Mouse (Mus musculus) kidney, adult 2 months (tissue): ENCODE results near the gene Ttc29. TPM values are rescaled to one million over a fixed set of nuclear protein-coding genes. Genes with fewer than 3 reads are reported as not detected.

Source experiments
- DNase-seq: peaks from one replicate; pipeline ENCODE4 v3.0.0; 2021
- H3K27ac ChIP-seq: fragments of 200-500 bp; 2 replicates; pipeline ENCODE4 v1.5.1; 2012; ENCODE audit warnings: low read depth, low read length, control low read depth, inconsistent platforms; ENCODE audit not compliant: insufficient read depth
- H3K27me3 ChIP-seq: fragments of 200-500 bp; replicated peaks from 2 replicates; pipeline ENCODE4 v1.6.1; 2012; ENCODE audit warnings: mild to moderate bottlenecking, moderate library complexity, low read length, inconsistent platforms; ENCODE audit not compliant: control insufficient read depth, insufficient read depth
- H3K36me3 ChIP-seq: fragments of 200-500 bp; 2 replicates; pipeline ENCODE4 v1.6.1; 2012; ENCODE audit warnings: mild to moderate bottlenecking, moderate library complexity, low read length, inconsistent platforms; ENCODE audit not compliant: control insufficient read depth, insufficient read depth
- H3K4me1 ChIP-seq: fragments of 200-500 bp; 2 replicates; pipeline ENCODE4 v1.6.1; 2011; ENCODE audit warnings: low read length; ENCODE audit not compliant: control insufficient read depth, insufficient read depth
- H3K4me3 ChIP-seq: fragments of 200-500 bp; 2 replicates; pipeline ENCODE4 v1.5.1; 2011; ENCODE audit warnings: mild to moderate bottlenecking, low read depth, low read length, control low read depth; ENCODE audit not compliant: insufficient read depth
- CTCF ChIP-seq: fragments of 200-500 bp; conservative IDR thresholded peaks from 2 replicates; pipeline ENCODE4 v1.5.1; 2011; ENCODE audit warnings: low read depth, mild to moderate bottlenecking, control low read depth, low read length, moderate library complexity, mixed read lengths; ENCODE audit not compliant: insufficient read depth, insufficient read length
- POLR2A ChIP-seq: fragments of 200-500 bp; IDR thresholded peaks from one replicate; pipeline ENCODE4 v1.6.1; 2011; ENCODE audit warnings: low read depth, low read length, control low read depth
- WGBS: fragments of 180-500 bp; shearing (Covaris S2); methylation state at CpG from one replicate; pipeline ENCODE4 v1.1.7; 2018; 5-methylcytosine and 5-hydroxymethylcytosine counted together
- polyA plus RNA-seq: library from polyadenylated mRNA; depleted of rRNA; stranded (reverse); fragments of >200 nt; gene quantifications from 2 replicates; pipeline ENCODE4 v1.2.3, GENCODE M21; 2012

Ttc29 gene
- polyA plus RNA-seq, 1 experiment: not detected

- no peak overlapping the region for H3K4me3 ChIP-seq
- WGBS: 91% methylated on average over 3 of the region's 3 CpGs
- H3K36me3 ChIP-seq: no peaks in the 10 kb centered on the region
- H3K4me1 ChIP-seq: no peaks in the 10 kb centered on the region
- no peak for DNase-seq
- no peaks in the 10 kb centered on the region for H3K27me3 ChIP-seq
- no peak overlapping the region for H3K27ac ChIP-seq
- TF ChIP-seq CTCF (no peak), POLR2A (no peak)
Observed at GRCm38 (mm10) chr8:78255011-78255410, 41.9 kb downstream of the Ttc29 start.

- H3K27me3 ChIP-seq: no peaks in the 10 kb centered on the region
- no peaks in the 10 kb centered on the region for H3K4me1 ChIP-seq
- no peak for DNase-seq
- no peak for TF ChIP-seq POLR2A
- no peak for TF ChIP-seq CTCF
- H3K36me3 ChIP-seq: no peaks in the 10 kb centered on the region
- 89% methylated on average over 5 of the region's 5 CpGs for WGBS
- no peak overlapping the region for H3K4me3 ChIP-seq
- no peak overlapping the region for H3K27ac ChIP-seq
Observed at GRCm38 (mm10) chr8:78265506-78265905, 52.4 kb downstream of the Ttc29 start.

GRCm38 (mm10) chr8:78266231-78266630 lies 53.1 kb downstream of the Ttc29 start:
- Histone ChIP-seq H3K36me3 (no peaks in the 10 kb centered on the region), H3K27me3 (no peaks in the 10 kb centered on the region), H3K27ac (no peak overlapping the region), H3K4me3 (no peak overlapping the region), H3K4me1 (no peaks in the 10 kb centered on the region)
- DNase-seq: no peak
- 36% methylated on average over 3 of the region's 3 CpGs for WGBS
- no peak for TF ChIP-seq CTCF
- no peak for TF ChIP-seq POLR2A

GRCm38 (mm10) chr8:78267894-78268411 lies 54.9 kb downstream of the Ttc29 start:
- Histone ChIP-seq H3K36me3 (no peaks in the 10 kb centered on the region), H3K4me3 (no peak overlapping the region), H3K27me3 (no peaks in the 10 kb centered on the region), H3K4me1 (no peaks in the 10 kb centered on the region), H3K27ac (no peak overlapping the region)
- WGBS: 23% methylated on average over 7 of the region's 7 CpGs
- TF ChIP-seq CTCF (no peak), POLR2A (no peak)
- DNase-seq: no peak

GRCm38 (mm10) chr8:78269281-78269680 lies 56.2 kb downstream of the Ttc29 start:
- no peak for TF ChIP-seq POLR2A
- TF ChIP-seq CTCF: no peak
- Histone ChIP-seq H3K4me3 (no peak overlapping the region), H3K27ac (no peak overlapping the region), H3K27me3 (no peaks in the 10 kb centered on the region), H3K36me3 (no peaks in the 10 kb centered on the region), H3K4me1 (no peaks in the 10 kb centered on the region)
- DNase-seq: no peak
- 93% methylated on average over 10 of the region's 10 CpGs for WGBS

- TF ChIP-seq CTCF (no peak), POLR2A (no peak)
- H3K27ac ChIP-seq: no peak overlapping the region
- no peaks in the 10 kb centered on the region for H3K4me1 ChIP-seq
- H3K36me3 ChIP-seq: no peaks in the 10 kb centered on the region
- 30% methylated on average over 5 of the region's 5 CpGs for WGBS
- no peaks in the 10 kb centered on the region for H3K27me3 ChIP-seq
- no peak overlapping the region for H3K4me3 ChIP-seq
- no peak for DNase-seq
Observed at GRCm38 (mm10) chr8:78271391-78271790, 58.3 kb downstream of the Ttc29 start.

GRCm38 (mm10) chr8:78276120-78276519 lies 63.0 kb downstream of the Ttc29 start:
- 91% methylated on average over 8 of the region's 8 CpGs for WGBS
- no peaks in the 10 kb centered on the region for H3K36me3 ChIP-seq
- H3K4me3 ChIP-seq: no peak overlapping the region
- no peak overlapping the region for H3K27ac ChIP-seq
- no peak for DNase-seq
- TF ChIP-seq POLR2A (no peak), CTCF (no peak)
- no peaks in the 10 kb centered on the region for H3K4me1 ChIP-seq
- H3K27me3 ChIP-seq: no peaks in the 10 kb centered on the region

GRCm38 (mm10) chr8:78277411-78277810 lies 64.3 kb downstream of the Ttc29 start:
- no peak for TF ChIP-seq CTCF
- no peak for TF ChIP-seq POLR2A
- Histone ChIP-seq H3K36me3 (no peaks in the 10 kb centered on the region), H3K27me3 (no peaks in the 10 kb centered on the region), H3K4me3 (no peak overlapping the region), H3K4me1 (no peaks in the 10 kb centered on the region), H3K27ac (no peak overlapping the region)
- 82% methylated on average over 2 of the region's 2 CpGs for WGBS
- DNase-seq: no peak
